Mouse (Mus musculus) olfactory bulb, adult 2 months (tissue): Measurements from ENCODE around the gene Adam33. TPM values are rescaled to one million over a fixed set of nuclear protein-coding genes. Genes with fewer than 3 reads are reported as not detected.
"Not testable (repeated sequence)": the region's sequence is repeated elsewhere in the genome, so short reads cannot be mapped to it uniquely, and the experiment has no call there.

Experiments
- H3K27ac ChIP-seq: fragments of 200-500 bp; 2 replicates; pipeline ENCODE4 v1.5.1; 2012; ENCODE audit warnings: low read depth, low read length; ENCODE audit not compliant: insufficient read depth
- H3K4me1 ChIP-seq: fragments of 200-500 bp; 2 replicates; pipeline ENCODE4 v1.6.1; 2012; ENCODE audit warnings: low read length; ENCODE audit not compliant: control insufficient read depth, insufficient read depth
- H3K4me3 ChIP-seq: fragments of 200-500 bp; 2 replicates; pipeline ENCODE4 v1.5.1; 2012; ENCODE audit warnings: mild to moderate bottlenecking, low read depth, low read length, moderate library complexity; ENCODE audit not compliant: insufficient read depth
- CTCF ChIP-seq: fragments of 200-500 bp; IDR thresholded peaks from 2 replicates; pipeline ENCODE4 v1.5.1; 2012; ENCODE audit warnings: low read depth, mild to moderate bottlenecking, low read length, moderate library complexity; ENCODE audit not compliant: insufficient read depth
- POLR2A ChIP-seq: fragments of 200-500 bp; IDR thresholded peaks from 2 replicates; pipeline ENCODE4 v1.6.1; 2012; ENCODE audit warnings: mild to moderate bottlenecking, low read depth, low read length, moderate library complexity; ENCODE audit not compliant: insufficient read depth
- WGBS: fragments of 180-500 bp; shearing (Covaris S2); methylation state at CpG from one replicate; pipeline ENCODE4 v1.1.7; 2018; 5-methylcytosine and 5-hydroxymethylcytosine counted together
- polyA plus RNA-seq: library from polyadenylated mRNA; stranded (reverse); fragments of >200 nt; gene quantifications from 2 replicates; pipeline ENCODE4 v1.2.4, GENCODE M21; 2012; ENCODE audit warnings: low replicate concordance; ENCODE audit not compliant: missing spikeins, insufficient read depth, insufficient read length

The Adam33 gene
- polyA plus RNA-seq, 1 experiment: not detected

DNA sequence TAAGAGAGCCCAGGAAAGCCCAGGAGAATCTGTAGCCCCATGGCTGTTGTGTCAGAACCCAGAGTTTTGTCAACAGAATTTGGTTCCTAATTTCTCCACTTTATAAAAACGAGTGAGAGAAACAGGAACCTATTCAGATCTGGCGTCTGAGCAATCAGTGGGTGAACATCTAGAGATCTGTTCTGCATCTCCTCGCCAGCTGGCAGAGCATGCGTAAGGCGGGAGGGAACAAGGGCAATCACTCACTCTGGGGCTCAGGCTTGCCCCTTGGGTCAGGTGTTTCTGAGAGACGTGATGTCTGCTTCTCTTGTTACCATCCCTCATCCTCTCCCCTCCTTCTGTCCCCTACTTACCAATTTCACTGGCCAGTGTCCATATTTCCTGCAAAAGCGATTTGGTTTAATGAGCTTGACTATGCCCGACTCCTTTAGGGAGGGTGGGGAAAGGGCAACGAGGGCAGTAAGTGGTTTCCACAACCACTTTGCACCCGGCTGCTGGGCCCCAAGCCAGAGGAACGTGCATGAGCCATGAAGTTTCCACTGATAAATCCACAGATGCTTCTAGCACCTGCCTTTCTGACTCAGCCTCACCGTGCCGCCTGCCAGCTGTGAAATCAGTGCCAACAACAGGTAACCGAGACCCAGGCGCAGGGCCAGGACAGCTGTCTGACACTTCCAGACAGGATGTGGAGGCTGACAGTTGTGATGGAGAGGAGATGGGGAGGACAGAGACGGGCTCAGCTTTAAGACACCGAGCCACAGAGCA, 26.2 kb downstream of the Adam33 start:
- peaks cover 22% of the 10 kb centered on the region for H3K4me1 ChIP-seq
- WGBS: 40% methylated on average over 17 of the region's 17 CpGs
- H3K4me3 ChIP-seq: no peak overlapping the region
- H3K27ac ChIP-seq: 0 out of 2 replicates have a peak overlapping the region, but pooled peaks have one; percentile 41
- TF ChIP-seq POLR2A (no peak), CTCF (no peak)

- no peak overlapping the region for H3K27ac ChIP-seq
Observed at GRCm38 (mm10) chr2:131036757-131037156, 26.9 kb downstream of the Adam33 start.

GRCm38 (mm10) chr2:131036343-131036742, 27.3 kb downstream of the Adam33 start:
- TF ChIP-seq POLR2A (no peak), CTCF (no peak)
- peaks cover 17% of the 10 kb centered on the region for H3K4me1 ChIP-seq
- 93% methylated on average over 2 of the region's 2 CpGs for WGBS
- H3K4me3 ChIP-seq: no peak overlapping the region
- H3K27ac ChIP-seq: no peak overlapping the region

More at GRCm38 (mm10) chr2:131036757-131037156, 26.9 kb downstream of the Adam33 start:
- TF ChIP-seq POLR2A (no peak), CTCF (no peak)
- no peak overlapping the region for H3K4me3 ChIP-seq
- H3K4me1 ChIP-seq: peaks cover 20% of the 10 kb centered on the region

DNA sequence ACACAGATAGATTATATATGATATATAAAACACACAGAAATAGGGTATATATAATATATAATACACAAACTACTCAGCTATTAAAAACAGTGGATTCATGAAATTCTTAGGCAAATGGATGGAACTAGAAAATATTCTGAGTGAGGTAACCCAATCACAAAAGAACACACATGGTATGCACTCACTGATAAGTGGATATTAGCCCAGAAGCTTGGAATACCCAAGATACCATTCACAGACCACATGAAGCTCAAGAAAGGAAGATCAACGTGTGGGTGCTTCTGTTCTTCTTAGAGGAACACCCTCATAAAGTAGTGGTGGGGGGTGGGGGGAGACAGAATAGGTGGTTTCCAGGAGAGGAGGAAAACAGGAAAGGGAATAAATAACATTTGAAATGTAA, 32.2 kb downstream of the Adam33 start:
- not testable (repeated sequence) for H3K27ac ChIP-seq, H3K4me1 ChIP-seq, H3K4me3 ChIP-seq
- 63% methylated on average over 1 of the region's 1 CpGs for WGBS

DNA sequence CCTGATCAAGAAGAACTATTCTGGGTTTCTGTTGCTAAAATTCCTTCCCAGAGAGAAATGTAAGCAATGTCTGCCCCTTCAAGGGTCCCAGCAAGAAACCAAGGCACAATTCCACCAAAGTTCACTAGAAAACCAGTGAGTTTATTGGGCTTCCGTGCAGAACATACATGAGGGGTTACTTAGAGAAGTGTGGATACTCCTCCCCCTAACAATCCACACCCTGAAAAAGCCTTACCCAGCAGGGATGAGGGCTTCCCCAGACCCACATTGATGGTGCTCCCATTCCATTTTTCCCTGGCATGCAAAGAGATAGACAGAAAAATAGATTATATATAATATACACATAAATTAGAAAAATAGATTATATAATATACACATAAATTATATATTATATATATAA, 32.6 kb downstream of the Adam33 start:
- TF ChIP-seq POLR2A (no peak), CTCF (no peak)
- Histone ChIP-seq H3K4me3 (no peak overlapping the region), H3K27ac (no peak overlapping the region), H3K4me1 (peaks cover 7% of the 10 kb centered on the region)
- 81% methylated on average over 1 of the region's 1 CpGs for WGBS

DNA sequence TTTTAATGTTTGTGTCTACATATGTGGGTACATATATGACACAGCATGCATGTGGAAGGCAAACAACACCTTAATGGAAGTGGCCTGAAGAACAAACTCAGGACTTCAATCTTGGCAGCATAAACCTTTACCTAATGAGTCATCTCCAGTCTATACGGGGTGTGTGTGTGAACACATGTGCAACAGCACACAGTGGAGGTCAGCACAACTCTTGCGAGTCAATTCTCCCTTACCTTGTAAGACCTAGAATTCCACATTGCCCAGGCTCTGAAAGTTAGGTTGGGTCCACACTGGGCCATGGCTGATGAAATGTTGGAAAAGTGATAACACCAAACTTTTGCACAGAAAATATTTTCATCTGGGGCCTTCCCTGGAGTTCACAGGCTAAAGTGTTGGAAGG, 33.1 kb downstream of the Adam33 start:
- no peak for TF ChIP-seq CTCF
- TF ChIP-seq POLR2A: no peak
- Histone ChIP-seq H3K4me1 (peaks cover 7% of the 10 kb centered on the region), H3K4me3 (no peak overlapping the region), H3K27ac (no peak overlapping the region)
- WGBS: 96% methylated on average over 2 of the region's 2 CpGs

GRCm38 (mm10) chr2:131029065-131029935, 34.3 kb downstream of the Adam33 start:
- WGBS: 49% methylated on average over 9 of the region's 9 CpGs
- Histone ChIP-seq H3K4me3 (no peak overlapping the region), H3K27ac (peak overlapping the region; percentile 83), H3K4me1 (peaks cover 7% of the 10 kb centered on the region)
- no peak for TF ChIP-seq POLR2A
- no peak for TF ChIP-seq CTCF

DNA sequence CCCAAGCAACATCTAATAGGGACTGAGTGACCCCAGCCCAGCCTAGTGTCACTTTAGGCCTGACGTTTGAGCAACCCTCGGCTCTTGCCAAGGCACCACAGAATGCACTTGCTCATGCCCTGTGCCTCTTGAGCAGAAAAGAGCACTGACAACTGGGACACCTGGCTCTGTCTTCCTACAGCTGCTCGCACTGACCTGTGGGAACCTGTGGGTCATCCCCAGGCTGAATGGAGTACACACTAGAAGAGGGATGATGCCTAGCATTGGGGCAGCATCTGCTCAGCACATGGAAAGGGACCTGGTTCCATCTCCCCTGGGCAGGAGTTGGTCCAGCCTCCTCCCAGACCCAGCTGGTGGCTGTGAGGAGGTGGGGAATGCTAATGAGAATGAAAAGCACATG, 36.7 kb downstream of the Adam33 start:
- Histone ChIP-seq H3K4me1 (peaks cover 7% of the 10 kb centered on the region), H3K4me3 (no peak overlapping the region), H3K27ac (no peak overlapping the region)
- TF ChIP-seq POLR2A: no peak
- no peak for TF ChIP-seq CTCF
- 88% methylated on average over 3 of the region's 3 CpGs for WGBS

- no peak overlapping the region for H3K27ac ChIP-seq
- no peak overlapping the region for H3K4me3 ChIP-seq
- WGBS: 94% methylated on average over 2 of the region's 2 CpGs
- TF ChIP-seq CTCF (no peak), POLR2A (no peak)
- H3K4me1 ChIP-seq: peaks cover 7% of the 10 kb centered on the region
Observed at GRCm38 (mm10) chr2:131025230-131025629, 38.4 kb downstream of the Adam33 start.

- Histone ChIP-seq H3K27ac (no peak overlapping the region), H3K4me1 (no peaks in the 10 kb centered on the region), H3K4me3 (no peak overlapping the region)
- 94% methylated on average over 1 of the region's 1 CpGs for WGBS
- TF ChIP-seq POLR2A (no peak), CTCF (no peak)
Observed at GRCm38 (mm10) chr2:131010566-131010965, 53.0 kb downstream of the Adam33 start.
